Mouse (Mus musculus) small intestine, adult 2 months (tissue): ENCODE measurements around the gene Sh3pxd2b.

Experiments used
- CTCF ChIP-seq: fragments of 200-500 bp; IDR thresholded peaks from 2 replicates; pipeline ENCODE4 v1.5.1; 2012; ENCODE audit warnings: low read depth, mild to moderate bottlenecking, control low read depth, inconsistent platforms, low read length, moderate library complexity, mixed read lengths; ENCODE audit not compliant: insufficient replicate concordance, insufficient read length; ENCODE audit errors: extremely low read depth
- POLR2A ChIP-seq: fragments of 200-500 bp; IDR thresholded peaks from 2 replicates; pipeline ENCODE4 v1.6.1; 2012; ENCODE audit warnings: low read depth, mild to moderate bottlenecking, control low read depth, inconsistent platforms, low read length, moderate library complexity

DNA sequence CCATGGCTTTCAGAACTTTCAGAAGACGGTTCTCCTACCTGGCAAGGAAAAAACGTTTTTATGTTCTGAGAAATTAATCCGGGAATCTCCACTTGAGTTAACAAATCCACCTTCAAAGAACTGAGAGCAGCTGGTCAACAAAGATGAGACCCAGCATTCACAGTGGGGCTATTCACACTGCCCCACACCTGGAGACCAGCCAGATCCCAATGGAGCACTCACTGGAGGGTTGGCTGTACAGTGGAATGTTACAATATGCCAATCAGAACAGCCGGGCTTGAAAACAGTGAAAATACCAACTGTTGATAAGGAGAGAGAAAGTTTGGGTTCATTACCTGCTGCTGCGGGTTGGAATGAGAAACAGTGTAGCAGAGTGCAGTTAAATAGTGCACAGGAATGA is 15.8 kb upstream of the Sh3pxd2b start:
- no peak for TF ChIP-seq CTCF
- no peak for TF ChIP-seq POLR2A
